Mouse (Mus musculus) frontal cortex, postnatal 10 days (tissue): ENCODE results near the gene Ltbr.
"Not testable (repeated sequence)": the region's sequence is repeated elsewhere in the genome, so short reads cannot be mapped to it uniquely, and the experiment has no call there.

Experiments used
- DNase-seq, 2 experiments: peaks; one replicate each; pipeline ENCODE4 v3.0.0; 2022; ENCODE audit warnings: low spot score in 2 of 2, mixed read lengths in 1 of 2

Gene Ltbr

GRCm38 (mm10) chr6:125312581-125313355, 917 bp downstream of the Ltbr start:
- no peak for DNase-seq

DNA sequence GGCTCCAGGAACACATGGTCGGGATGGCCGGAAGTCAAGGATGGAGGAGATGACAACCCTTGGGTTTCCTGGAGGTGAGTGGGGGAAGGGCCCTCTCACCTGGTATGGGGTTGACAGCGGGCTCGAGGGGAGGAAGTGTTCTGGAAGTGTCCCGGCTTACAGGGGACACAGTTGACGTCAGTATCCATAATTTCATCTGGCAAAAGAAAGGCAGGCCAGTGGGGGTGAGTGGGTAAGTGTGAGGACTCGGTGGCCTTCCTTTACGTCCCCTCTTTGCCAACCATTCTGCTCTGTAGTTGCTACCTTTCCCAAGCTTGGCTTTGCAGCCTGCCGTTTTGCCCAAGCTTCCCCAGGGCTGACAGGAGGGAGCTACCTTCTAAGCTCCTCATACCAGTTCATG, 1.5 kb downstream of the Ltbr start:
- DNase-seq = no peak

DNA sequence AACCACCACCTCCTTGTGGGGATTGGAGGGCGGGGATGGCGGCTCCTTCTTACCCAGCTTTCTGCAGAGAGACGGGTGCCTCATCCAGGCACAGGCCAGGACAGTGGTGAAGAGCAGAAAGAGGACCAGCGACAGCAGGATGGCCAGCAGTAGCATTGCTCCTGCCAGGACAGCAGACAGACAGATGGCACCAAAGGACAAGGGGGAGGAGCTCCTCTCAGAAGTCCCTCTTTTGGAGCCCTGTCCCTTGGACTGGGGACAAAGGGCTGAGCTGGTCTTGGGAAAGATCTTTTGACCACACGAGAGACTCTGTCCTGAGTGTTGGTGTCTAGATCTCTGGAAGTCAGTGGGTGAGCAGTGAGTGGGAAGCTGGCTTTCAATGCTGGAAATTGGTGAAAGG, 4.3 kb downstream of the Ltbr start:
- DNase-seq = no peak

DNA sequence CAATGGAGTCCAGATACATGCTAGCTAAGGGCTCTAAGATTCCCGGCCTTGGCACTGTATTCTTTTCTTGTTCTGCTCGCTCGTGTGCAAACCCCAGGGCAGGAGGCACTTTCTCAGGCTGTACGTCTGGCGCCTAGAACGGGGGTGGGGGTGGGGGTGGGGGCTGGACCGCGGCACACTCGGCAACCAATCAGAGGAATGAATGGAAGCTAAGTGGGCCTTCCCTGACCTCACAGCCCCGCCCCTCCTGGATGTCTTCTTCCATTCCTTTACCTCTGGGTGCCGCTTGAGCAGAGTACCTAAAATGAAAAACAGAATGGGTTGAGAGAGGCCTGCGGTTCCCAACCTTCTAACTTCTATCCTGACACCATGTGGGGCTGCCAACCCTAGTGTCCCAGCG, 4.8 kb downstream of the Ltbr start:
- no peak for DNase-seq

GRCm38 (mm10) chr6:125307091-125307490, 6.6 kb downstream of the Ltbr start:
- no peak for DNase-seq

GRCm38 (mm10) chr6:125305465-125305864, 8.2 kb downstream of the Ltbr start:
- DNase-seq = no peak

DNA sequence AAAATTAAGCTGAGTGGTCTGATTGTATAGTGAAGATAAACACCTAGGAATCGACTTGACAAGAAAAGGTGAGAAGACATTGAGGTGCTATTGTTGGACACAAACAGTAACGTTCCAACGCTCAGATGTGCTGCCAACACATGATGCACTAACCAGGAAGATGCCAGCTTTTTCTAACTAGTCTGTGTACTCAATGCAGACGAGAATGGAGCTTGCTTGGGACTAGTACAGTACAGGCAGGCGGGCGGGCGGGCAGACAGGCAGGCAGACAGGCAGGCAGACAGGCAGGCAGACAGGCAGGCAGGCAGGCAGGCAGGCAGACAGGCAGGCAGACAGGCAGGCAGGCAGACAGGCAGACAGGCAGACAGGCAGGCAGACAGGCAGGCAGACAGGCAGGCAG, 9.3 kb downstream of the Ltbr start:
- not testable (repeated sequence) for DNase-seq

DNA sequence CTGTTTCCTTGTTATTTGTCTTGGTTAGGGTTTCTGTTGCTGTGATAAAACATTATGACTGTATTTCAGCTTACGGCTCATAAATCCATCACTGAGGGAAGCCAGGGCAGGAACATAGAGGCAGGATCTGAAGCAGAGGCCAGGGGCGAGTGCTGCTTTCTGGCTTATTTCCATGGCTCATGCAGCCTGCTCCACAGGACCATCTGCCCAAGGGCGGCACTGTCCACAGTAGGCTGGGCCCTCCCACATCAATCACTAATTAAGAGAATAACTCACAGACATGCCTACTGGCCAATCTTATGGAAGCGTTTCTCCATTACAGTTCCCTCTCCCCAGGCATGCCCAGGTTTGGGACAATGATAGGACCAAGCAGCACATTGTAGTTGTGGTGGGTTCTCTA, 10.4 kb downstream of the Ltbr start:
- no peak for DNase-seq

- no peak for DNase-seq
These were observed 11.3 kb downstream of the Ltbr start for GRCm38 (mm10) chr6:125302231-125302982.

DNA sequence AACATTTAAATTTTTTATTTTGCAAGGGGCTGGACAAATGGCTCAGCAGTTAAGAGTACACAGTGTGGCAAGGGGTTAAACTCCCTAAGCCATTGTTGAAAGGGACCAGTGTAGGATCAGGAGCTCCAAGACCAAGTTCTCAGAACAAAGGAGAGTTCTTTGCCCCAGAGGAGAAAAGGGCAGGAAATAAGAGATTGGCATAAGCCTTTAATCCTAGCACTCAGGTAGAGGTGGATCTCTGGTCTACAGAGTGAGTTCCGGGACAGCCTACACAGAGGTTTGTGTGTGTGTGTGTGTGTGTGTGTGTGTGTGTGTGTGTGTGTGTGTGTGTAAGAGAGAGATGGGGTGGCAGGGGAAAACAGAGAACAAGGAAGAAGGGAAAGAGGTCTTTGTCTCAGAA, 12.7 kb downstream of the Ltbr start:
- DNase-seq = no peak

DNA sequence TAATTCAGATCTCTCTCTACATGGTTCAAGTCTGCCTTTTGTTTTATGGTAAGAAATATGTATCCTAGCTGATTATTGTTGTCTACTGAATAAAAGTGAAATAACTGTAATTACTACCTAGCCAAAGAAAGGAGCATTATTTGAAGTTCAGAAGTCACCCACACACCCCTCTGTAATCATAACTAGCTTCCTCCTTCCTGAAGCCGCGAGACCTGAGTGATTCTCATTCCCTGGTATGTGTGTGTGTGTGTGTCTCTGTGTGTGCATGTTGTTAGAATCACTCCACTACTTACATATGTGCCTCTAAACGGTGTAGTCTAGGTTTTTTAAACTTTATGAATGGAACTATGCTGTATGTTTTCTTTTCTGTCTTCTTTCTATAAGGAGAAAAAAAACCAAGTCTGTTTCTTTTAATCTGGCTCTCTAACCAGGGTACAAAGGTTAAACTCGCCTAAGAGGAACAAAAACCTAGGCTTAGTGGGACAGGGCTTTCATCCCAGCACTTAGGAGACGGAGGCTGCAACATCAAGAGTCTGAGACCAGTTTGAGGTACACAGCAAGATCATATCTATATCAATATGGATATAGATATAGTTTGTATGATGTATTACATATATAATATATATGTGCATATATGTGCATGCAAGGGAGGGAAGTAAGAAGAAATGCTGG, 16.4 kb downstream of the Ltbr start:
- no peak for DNase-seq

DNA sequence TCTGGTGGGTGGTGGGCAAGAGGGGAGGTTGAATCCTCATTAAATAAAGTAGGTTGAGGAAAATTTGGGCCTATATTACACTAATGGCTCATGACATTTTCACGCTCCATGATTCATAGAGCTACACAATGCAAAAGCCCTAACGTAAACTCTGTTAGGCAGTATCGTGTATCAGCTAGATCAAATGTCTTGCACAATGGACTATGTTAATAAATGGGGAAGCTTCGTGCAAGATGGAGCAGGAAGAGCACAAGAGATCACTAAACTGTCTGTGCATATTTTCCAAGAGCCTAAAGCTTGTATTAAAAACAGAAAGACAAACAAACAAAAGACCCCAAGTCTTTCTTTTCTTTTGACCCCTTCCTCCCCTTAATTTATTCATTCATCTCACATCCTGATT, 19.6 kb downstream of the Ltbr start:
- no peak for DNase-seq

GRCm38 (mm10) chr6:125292256-125292655, 21.4 kb downstream of the Ltbr start:
- no peak for DNase-seq

DNA sequence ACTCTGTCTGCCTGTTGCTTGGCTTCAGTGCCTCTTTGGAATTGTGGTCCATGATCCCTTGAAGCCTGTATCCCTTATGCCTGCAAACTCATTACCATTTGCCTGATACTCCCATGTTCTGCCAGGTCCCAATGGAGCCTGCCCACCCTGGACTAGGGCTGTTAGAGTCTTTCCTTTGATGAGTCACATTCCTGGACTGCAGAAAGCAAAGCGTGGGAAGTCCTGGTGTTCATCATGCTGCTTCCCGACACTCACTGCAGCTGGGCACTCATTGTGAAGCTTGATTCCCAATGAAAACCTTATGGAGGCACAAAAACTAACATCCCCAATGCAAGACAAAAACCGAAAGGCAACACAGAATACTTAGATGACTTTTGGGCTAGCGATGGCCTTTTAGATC, 22.4 kb downstream of the Ltbr start:
- no peak for DNase-seq

DNA sequence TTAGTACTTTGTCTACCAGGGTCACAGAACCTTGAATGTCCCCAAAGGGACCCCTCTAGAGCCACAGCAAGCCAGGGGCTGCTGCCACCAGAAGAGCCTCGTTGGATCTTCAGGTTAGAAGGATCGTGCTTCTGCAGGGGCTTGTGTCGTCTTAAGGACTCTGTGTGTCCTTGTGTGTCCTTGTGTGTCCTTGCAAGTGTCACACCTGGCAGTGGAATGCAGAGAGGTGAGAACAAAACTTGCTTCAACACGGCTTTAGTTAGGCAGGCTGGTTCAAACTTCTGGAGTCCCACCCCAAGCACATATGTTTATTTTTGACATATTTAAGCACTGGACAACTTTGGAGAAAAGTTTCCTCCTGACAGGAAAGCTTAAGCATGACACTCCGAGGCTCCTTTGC, 25.0 kb downstream of the Ltbr start:
- no peak for DNase-seq

DNA sequence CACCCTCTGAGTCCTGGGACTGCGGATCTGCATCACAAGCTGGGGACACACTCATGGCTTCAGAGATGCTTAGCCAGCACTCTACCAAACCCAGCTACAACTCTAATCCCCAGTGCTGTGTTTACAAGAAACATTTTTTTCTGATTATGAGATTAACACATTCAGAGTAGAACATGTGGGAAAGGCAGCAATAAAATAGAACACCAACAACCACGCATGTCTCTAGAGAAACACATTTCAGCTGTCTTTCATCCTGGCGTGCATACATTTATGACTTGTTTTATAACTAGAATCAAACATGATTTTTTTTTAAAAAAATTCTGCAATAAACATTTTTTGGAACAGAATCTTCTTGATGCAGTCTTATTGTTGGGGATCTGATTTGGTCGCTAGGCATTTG, 26.7 kb downstream of the Ltbr start:
- no peak for DNase-seq

DNA sequence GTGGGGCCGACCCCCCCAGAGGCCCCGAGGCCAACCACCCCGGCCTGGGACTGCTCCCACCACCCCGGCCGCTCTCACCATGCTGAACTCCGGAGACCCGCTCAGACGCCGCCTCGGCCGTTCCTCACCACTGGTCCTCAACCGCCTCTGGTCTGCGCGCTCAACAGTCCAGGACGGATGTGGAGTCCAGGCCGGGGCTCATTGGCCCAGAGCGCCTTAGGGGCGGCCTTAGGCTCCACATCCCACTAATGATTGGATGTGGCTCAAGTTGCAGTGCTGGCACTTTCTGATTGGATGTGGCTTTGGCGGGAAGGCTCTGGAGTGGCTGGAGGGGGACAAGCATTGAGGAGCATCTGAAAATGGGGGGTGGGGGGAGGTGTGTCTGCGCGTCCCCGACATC, 27.8 kb downstream of the Ltbr start, which contains the start of gene Tuba3a:
Gene Tuba3a, minus strand, starts transcription at position 153 of the 400 bp plus-strand sequence.
- no peak for DNase-seq

DNA sequence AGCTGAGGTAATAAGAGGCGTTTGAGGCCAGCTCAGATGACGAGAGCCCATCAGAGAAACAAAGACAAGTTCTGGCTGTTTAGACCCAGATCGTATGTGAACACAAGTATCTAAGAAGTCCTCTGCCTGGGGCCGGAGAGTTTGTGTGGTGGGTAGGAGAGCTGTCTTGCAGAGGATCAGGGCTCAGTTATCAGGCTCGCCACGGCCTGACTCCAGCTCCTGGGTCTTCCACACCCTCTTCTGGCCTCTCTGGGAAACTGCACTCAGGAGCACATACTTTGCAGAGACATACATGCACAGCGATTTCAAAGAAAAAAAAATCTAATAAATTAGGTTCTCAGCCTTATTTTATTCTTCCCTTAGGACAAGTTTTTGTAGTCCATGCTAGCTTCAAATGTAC, 28.9 kb downstream of the Ltbr start:
- DNase-seq = no peak

- no peak for DNase-seq
These were observed 29.4 kb downstream of the Ltbr start for GRCm38 (mm10) chr6:125284250-125284649.

GRCm38 (mm10) chr6:125282721-125283120, 31.0 kb downstream of the Ltbr start:
- DNase-seq = not testable (repeated sequence)

DNA sequence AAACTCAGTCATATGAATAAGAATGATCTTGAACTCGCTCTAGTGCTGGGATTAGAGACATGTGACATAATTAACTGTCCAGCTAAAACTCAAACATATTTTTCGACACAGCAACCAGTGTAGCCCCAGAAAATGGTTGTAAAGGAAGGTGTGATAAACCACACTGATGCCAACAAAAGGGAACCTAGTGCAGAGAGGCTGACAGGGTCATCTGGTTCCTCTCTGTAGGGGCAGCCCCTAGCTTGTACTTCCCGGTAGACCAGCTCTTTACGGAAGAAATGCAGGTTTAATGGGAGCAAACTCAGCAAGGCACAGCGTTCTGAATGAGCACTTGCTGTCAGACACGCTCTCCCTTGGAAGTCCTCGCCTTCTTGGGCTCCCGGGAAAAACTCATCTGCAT, 34.0 kb downstream of the Ltbr start:
- DNase-seq = no peak

DNA sequence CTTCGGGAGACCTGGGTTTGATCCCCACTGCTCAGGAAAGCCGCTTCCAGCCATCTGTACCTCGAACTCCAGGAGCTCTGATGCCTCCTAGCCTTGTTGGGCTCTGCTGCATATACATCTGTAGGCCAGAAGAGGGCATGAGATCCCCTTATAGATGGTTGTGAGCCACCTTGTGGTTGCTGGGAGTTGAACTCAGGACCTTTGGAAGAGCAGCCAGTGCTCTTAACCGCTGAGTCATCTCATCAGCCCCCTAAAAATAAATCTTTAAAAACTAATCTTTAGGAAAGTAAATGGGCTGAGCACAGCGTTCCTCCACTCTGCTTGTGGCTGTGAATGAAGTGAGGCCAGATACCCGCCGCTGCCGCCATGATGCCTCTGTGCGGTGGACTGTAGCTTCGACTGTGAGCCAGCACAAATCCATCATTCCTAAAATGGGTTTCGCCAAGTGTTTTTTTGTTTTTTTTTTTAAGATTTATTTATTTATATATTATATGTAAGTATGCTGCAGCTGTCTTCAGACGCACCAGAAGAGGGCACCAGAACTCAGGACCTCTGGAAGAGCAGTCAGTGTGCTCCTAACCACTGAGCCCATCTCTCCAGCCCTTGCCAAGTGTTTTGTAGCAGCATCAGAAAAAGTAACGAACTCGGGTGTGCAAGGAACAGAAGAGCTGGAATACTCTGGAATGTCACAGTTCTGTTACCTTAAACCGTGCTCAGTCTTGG, 38.7 kb downstream of the Ltbr start:
- DNase-seq = peak in 1 of 2 experiments; percentile 25
